In genomic region chr2:160451057-160451456, GRCm38 (mm10) we compare ENCODE assay signal across 9 mouse cellular contexts.
A peak's percentile ranks its signal among the peaks of the same experiment; 100 is the strongest.
DNase-seq lines count a peak whose midpoint lies in the region; ATAC-seq and TF ChIP-seq lines count a peak whose summit lies in the region.
"Had no signal": no experiment of that assay in that cellular context is flagged by ENCODE, and none has a peak within 500 bp of the region (broad histone marks: within the 10 kb centered on the region; RNA-seq: fewer than 3 reads in every experiment).

No protein-coding gene starts in this region.

- H3K36me3 ChIP-seq in heart, embryonic 12.5 days: no peaks in the 10 kb centered on the region
- H3K36me3 ChIP-seq in embryonic facial prominence, embryonic 15.5 days: no peaks in the 10 kb centered on the region
- no peaks in the 10 kb centered on the region for H3K36me3 ChIP-seq in hindbrain, postnatal 0 days (ENCODE audit: insufficient read depth, low read length)
- no peaks in the 10 kb centered on the region for H3K36me3 ChIP-seq in midbrain, embryonic 16.5 days (ENCODE audit: control insufficient read depth, insufficient read depth, low read length)

- 17% methylated on average over 8 of the region's 8 CpGs for WGBS in heart, embryonic 12.5 days
- 9% methylated on average over 8 of the region's 8 CpGs for WGBS in embryonic facial prominence, embryonic 15.5 days
- WGBS in hindbrain, postnatal 0 days: 15% methylated on average over 8 of the region's 8 CpGs
- 8% methylated on average over 8 of the region's 8 CpGs for WGBS in midbrain, embryonic 16.5 days

- no peak for TF ChIP-seq CTCF in hindbrain, postnatal 0 days (IDR thresholded peaks at IDR 0.05; ENCODE audit: low read depth)

- ATAC-seq in heart, embryonic 12.5 days (ENCODE audit: insufficient number of reproducible peaks, low FRiP score): peak; percentile 51; the same call in 1 of the 2 replicates
- ATAC-seq in embryonic facial prominence, embryonic 15.5 days (ENCODE audit: insufficient number of reproducible peaks, low FRiP score, low TSS enrichment, low read depth): no peak
- peak; percentile 56; the same call in 1 of the 2 replicates for ATAC-seq in hindbrain, postnatal 0 days
- peak; percentile 38; the same call in 1 of the 2 replicates for ATAC-seq in midbrain, embryonic 16.5 days
- ATAC-seq in megakaryocyte, adult 5-6 weeks (ENCODE audit: poor library complexity, severe bottlenecking): no peak
- no peak for ATAC-seq in monocyte, adult 5-6 weeks (replicated peaks; ENCODE audit: insufficient number of reproducible peaks, low FRiP score, low TSS enrichment, poor library complexity, severe bottlenecking)

- H3K4me1 ChIP-seq in heart, embryonic 12.5 days (replicated peaks): peaks cover 26% of the 10 kb centered on the region
- peaks cover 21% of the 10 kb centered on the region for H3K4me1 ChIP-seq in embryonic facial prominence, embryonic 15.5 days
- H3K4me1 ChIP-seq in hindbrain, postnatal 0 days (ENCODE audit: insufficient read depth, low read length): peaks cover 14% of the 10 kb centered on the region
- H3K4me1 ChIP-seq in midbrain, embryonic 16.5 days (ENCODE audit: control insufficient read depth, insufficient read depth, low read length): peaks cover 10% of the 10 kb centered on the region

- no peaks in the 10 kb centered on the region for H3K9me3 ChIP-seq in heart, embryonic 12.5 days (replicated peaks)
- no peaks in the 10 kb centered on the region for H3K9me3 ChIP-seq in embryonic facial prominence, embryonic 15.5 days (replicated peaks)
- no peaks in the 10 kb centered on the region for H3K9me3 ChIP-seq in hindbrain, postnatal 0 days (ENCODE audit: low read length)
- no peaks in the 10 kb centered on the region for H3K9me3 ChIP-seq in midbrain, embryonic 16.5 days (replicated peaks; ENCODE audit: control insufficient read depth, low read length, poor library complexity, severe bottlenecking)

- peaks cover 32% of the 10 kb centered on the region for H3K27me3 ChIP-seq in heart, embryonic 12.5 days (replicated peaks)
- no peaks in the 10 kb centered on the region; the same call in 1 of the 2 replicates for H3K27me3 ChIP-seq in embryonic facial prominence, embryonic 15.5 days
- H3K27me3 ChIP-seq in hindbrain, postnatal 0 days (ENCODE audit: insufficient read depth, low read length): no peaks in the 10 kb centered on the region
- H3K27me3 ChIP-seq in midbrain, embryonic 16.5 days (ENCODE audit: control insufficient read depth, insufficient read depth, low read depth, low read length): no peaks in the 10 kb centered on the region

- peak overlapping the region; percentile 71 for H3K4me2 ChIP-seq in heart, embryonic 12.5 days
- H3K4me2 ChIP-seq in embryonic facial prominence, embryonic 15.5 days (replicated peaks): peak overlapping the region; percentile 71
- peak overlapping the region; percentile 76 for H3K4me2 ChIP-seq in hindbrain, postnatal 0 days (ENCODE audit: low read depth, low read length)
- peak overlapping the region; percentile 60; the same call in 1 of the 2 replicates for H3K4me2 ChIP-seq in midbrain, embryonic 16.5 days (ENCODE audit: low read length)

- 0 out of 2 replicates have a peak overlapping the region, but pooled peaks have one; percentile 43 for H3K27ac ChIP-seq in heart, embryonic 12.5 days (ENCODE audit: poor library complexity, severe bottlenecking)
- peak overlapping the region; percentile 68 for H3K27ac ChIP-seq in embryonic facial prominence, embryonic 15.5 days (replicated peaks)
- no peak overlapping the region for H3K27ac ChIP-seq in hindbrain, postnatal 0 days
- no peak overlapping the region for H3K27ac ChIP-seq in midbrain, embryonic 16.5 days (ENCODE audit: low read length)
- H3K27ac ChIP-seq: macrophage had no signal

- intact Hi-C loops in heart, postnatal 14 days (cut with DNase I): loop anchor here (5.0 kb wide), 1 partner anchor 51 kb away; no protein-coding TSS in a partner anchor

- no peak overlapping the region for H3K9ac ChIP-seq in heart, embryonic 12.5 days
- H3K9ac ChIP-seq in embryonic facial prominence, embryonic 15.5 days: no peak overlapping the region
- no peak overlapping the region for H3K9ac ChIP-seq in hindbrain, postnatal 0 days (replicated peaks; ENCODE audit: low read length)
- peak overlapping the region; percentile 22; the same call in 1 of the 2 replicates for H3K9ac ChIP-seq in midbrain, embryonic 16.5 days (ENCODE audit: low read depth, low read length)

- peak overlapping the region; percentile 43 for H3K4me3 ChIP-seq in heart, embryonic 12.5 days
- H3K4me3 ChIP-seq in embryonic facial prominence, embryonic 15.5 days (replicated peaks): peak overlapping the region; percentile 40
- peak overlapping the region; percentile 38; the same call in 1 of the 2 replicates for H3K4me3 ChIP-seq in hindbrain, postnatal 0 days (ENCODE audit: low read length)
- H3K4me3 ChIP-seq in midbrain, embryonic 16.5 days (ENCODE audit: low read depth, low read length): peak overlapping the region; percentile 41; the same call in 1 of the 2 replicates

- DNase-seq in heart, postnatal 14 days: no peak
- no peak for DNase-seq in hindbrain, postnatal 0 days (ENCODE audit: low spot score)
- no peak for DNase-seq in testis, postnatal 10 days (ENCODE audit: low spot score)

Comparison
In these comparisons a context has a peak if more than half of its experiments do, and no peak if none do; other contexts are left out.
1. ATAC-seq: peak in heart, embryonic 12.5 days (single experiment), hindbrain, postnatal 0 days (single experiment) and midbrain, embryonic 16.5 days (single experiment); none in embryonic facial prominence, embryonic 15.5 days (single experiment), megakaryocyte, adult 5-6 weeks (single experiment) and monocyte, adult 5-6 weeks (single experiment).
2. H3K27ac ChIP-seq: peak in heart, embryonic 12.5 days (single experiment) and embryonic facial prominence, embryonic 15.5 days (single experiment); none in hindbrain, postnatal 0 days (single experiment) and midbrain, embryonic 16.5 days (single experiment).
3. Peak in every context shown above with its lines, with median percentiles within 50 percentile points of each other: H3K4me2 ChIP-seq and H3K4me3 ChIP-seq.